Mouse (Mus musculus) erythroblast, adult 5-6 weeks (primary cell): Measurements from ENCODE around the gene Dusp5. TPM values are rescaled to one million over a fixed set of nuclear protein-coding genes. Genes with fewer than 3 reads are reported as not detected.

Experiments
- ATAC-seq: replicated peaks from 2 replicates; pipeline ENCODE4 v1.8.0; 2016; ENCODE audit warnings: moderate number of reproducible peaks, mild to moderate bottlenecking, moderate TSS enrichment, inconsistent platforms; ENCODE audit not compliant: poor library complexity, low FRiP score, severe bottlenecking
- total RNA-seq, 2 experiments: library from RNA; stranded (forward) in 1 of 2; stranded (reverse) in 1 of 2; fragments of 150-400 nt in 1 of 2; fragments of 200-764, 138-1000 nt in 1 of 2; gene quantifications; 2 replicates each; pipeline versions ENCODE4 v1.2.3 to v1.2.4; 2015 to 2017; ENCODE audit warnings: low replicate concordance in 2 of 2

Gene Dusp5
- total RNA-seq, 2 experiments from 2014 or later = 1.8 to 2.9 TPM

- no peak for ATAC-seq
Measured at GRCm38 (mm10) chr19:53538024-53538423, 9.1 kb downstream of the Dusp5 start.

GRCm38 (mm10) chr19:53538796-53539195 lies 9.9 kb downstream of the Dusp5 start:
- no peak for ATAC-seq

- no peak for ATAC-seq
Measured at GRCm38 (mm10) chr19:53539296-53539695, 10.4 kb downstream of the Dusp5 start.

GRCm38 (mm10) chr19:53543602-53544001 lies 14.7 kb downstream of the Dusp5 start:
- ATAC-seq = no peak

GRCm38 (mm10) chr19:53544923-53545561 lies 16.1 kb downstream of the Dusp5 start:
- ATAC-seq = no peak

GRCm38 (mm10) chr19:53547597-53547996 lies 18.7 kb downstream of the Dusp5 start:
- ATAC-seq = no peak

- no peak for ATAC-seq
Measured at GRCm38 (mm10) chr19:53550972-53551371, 22.1 kb downstream of the Dusp5 start.

GRCm38 (mm10) chr19:53552216-53552786 lies 23.4 kb downstream of the Dusp5 start:
- no peak for ATAC-seq

GRCm38 (mm10) chr19:53552795-53553194 lies 23.9 kb downstream of the Dusp5 start:
- no peak for ATAC-seq

- no peak for ATAC-seq
Measured at GRCm38 (mm10) chr19:53554402-53554801, 25.5 kb downstream of the Dusp5 start.

GRCm38 (mm10) chr19:53554981-53555616 lies 26.2 kb downstream of the Dusp5 start:
- ATAC-seq = no peak

- no peak for ATAC-seq
Measured at GRCm38 (mm10) chr19:53556841-53557240, 27.9 kb downstream of the Dusp5 start.

- ATAC-seq = no peak
Measured at GRCm38 (mm10) chr19:53557267-53557936, 28.5 kb downstream of the Dusp5 start.

GRCm38 (mm10) chr19:53560436-53560835 lies 31.5 kb downstream of the Dusp5 start:
- ATAC-seq = no peak

GRCm38 (mm10) chr19:53564174-53564573 lies 35.3 kb downstream of the Dusp5 start:
- no peak; the same call in 1 of the 2 replicates for ATAC-seq

- no peak for ATAC-seq
Measured at GRCm38 (mm10) chr19:53565565-53566277, 36.8 kb downstream of the Dusp5 start.

GRCm38 (mm10) chr19:53567864-53568263 lies 39.0 kb downstream of the Dusp5 start:
- ATAC-seq = no peak

- ATAC-seq = no peak
Measured at GRCm38 (mm10) chr19:53568553-53568952, 39.6 kb downstream of the Dusp5 start.

GRCm38 (mm10) chr19:53571056-53571455 lies 42.1 kb downstream of the Dusp5 start:
- ATAC-seq = no peak
